Mouse (Mus musculus) cerebellum, adult 2 months (tissue): Measurements from ENCODE around the gene Gpr4.

ENCODE experiments used
- CTCF ChIP-seq: fragments of 200-500 bp; IDR thresholded peaks from 2 replicates; pipeline ENCODE4 v1.5.1; 2011; ENCODE audit warnings: low read depth, mild to moderate bottlenecking, control low read depth, low read length, moderate library complexity, borderline replicate concordance; ENCODE audit not compliant: insufficient read depth
- POLR2A ChIP-seq: fragments of 200-500 bp; IDR thresholded peaks from 2 replicates; pipeline ENCODE4 v1.6.1; 2011; ENCODE audit warnings: low read length, control low read depth, borderline replicate concordance; ENCODE audit not compliant: insufficient read depth

- no peak for TF ChIP-seq CTCF
- no peak for TF ChIP-seq POLR2A
These were observed 5.6 kb downstream of the Gpr4 start for GRCm38 (mm10) chr7:19217944-19218343.
